Mouse (Mus musculus): ENCODE data around the gene Pigr. TPM values are rescaled to one million over a fixed set of nuclear protein-coding genes. Genes with fewer than 3 reads are reported as not detected.

Gene Pigr
- polyA plus RNA-seq, 1 experiment = 0.01 TPM

DNA sequence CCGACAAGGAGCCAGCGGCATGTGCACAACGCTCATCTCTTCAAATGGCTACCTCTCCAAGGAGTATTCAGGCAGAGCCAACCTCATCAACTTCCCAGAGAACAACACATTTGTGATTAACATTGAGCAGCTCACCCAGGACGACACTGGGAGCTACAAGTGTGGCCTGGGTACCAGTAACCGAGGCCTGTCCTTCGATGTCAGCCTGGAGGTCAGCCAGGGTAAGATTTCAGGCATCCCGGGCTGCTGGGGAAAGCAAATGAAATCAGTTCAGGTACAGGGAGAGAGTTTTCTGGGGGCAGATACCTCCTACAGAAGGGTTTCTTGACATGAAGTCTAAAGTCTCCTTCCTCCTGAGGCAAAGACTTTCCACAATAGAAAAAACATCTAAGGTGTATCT, 15.1 kb downstream of the Pigr start:
- Histone ChIP-seq H3K4me2 (ENCODE audit: low read depth) (no peak overlapping the region), H3K79me2 (ENCODE audit: control insufficient read depth, insufficient read depth) (no peaks in the 10 kb centered on the region), H3K27me3 (ENCODE audit: control insufficient read depth, insufficient read depth, insufficient read length) (peaks cover 18% of the 10 kb centered on the region), H3ac (ENCODE audit: control insufficient read depth, insufficient read length) (no peak overlapping the region), H3K4me3 (no peak overlapping the region), H3K36me3 (ENCODE audit: control insufficient read depth, insufficient read depth) (no peaks in the 10 kb centered on the region)
- TF ChIP-seq POLR2AphosphoS2 (IDR thresholded peaks at IDR 0.05; ENCODE audit: insufficient read length, low read depth) = no peak
- no peak for TF ChIP-seq TCF12 (IDR thresholded peaks at IDR 0.05; ENCODE audit: insufficient read depth, poor library complexity, severe bottlenecking)
- no peak for TF ChIP-seq CEBPB (IDR thresholded peaks at IDR 0.05; ENCODE audit: insufficient read depth, poor library complexity, severe bottlenecking)
- TF ChIP-seq MAX (IDR thresholded peaks at IDR 0.05; ENCODE audit: low read depth) = no peak
- TF ChIP-seq REST (IDR thresholded peaks at IDR 0.05; ENCODE audit: insufficient read depth, insufficient read length) = no peak
- no peak for TF ChIP-seq USF1 (IDR thresholded peaks at IDR 0.05; ENCODE audit: low read depth)
- no peak for TF ChIP-seq SRF (IDR thresholded peaks at IDR 0.05; ENCODE audit: control insufficient read depth, insufficient read length, low read depth)
- no peak for TF ChIP-seq MYOG (IDR thresholded peaks at IDR 0.05; ENCODE audit: control insufficient read depth in 1 of 3, insufficient read depth in 1 of 3, insufficient read length in 2 of 3, low read depth in 2 of 3)

DNA sequence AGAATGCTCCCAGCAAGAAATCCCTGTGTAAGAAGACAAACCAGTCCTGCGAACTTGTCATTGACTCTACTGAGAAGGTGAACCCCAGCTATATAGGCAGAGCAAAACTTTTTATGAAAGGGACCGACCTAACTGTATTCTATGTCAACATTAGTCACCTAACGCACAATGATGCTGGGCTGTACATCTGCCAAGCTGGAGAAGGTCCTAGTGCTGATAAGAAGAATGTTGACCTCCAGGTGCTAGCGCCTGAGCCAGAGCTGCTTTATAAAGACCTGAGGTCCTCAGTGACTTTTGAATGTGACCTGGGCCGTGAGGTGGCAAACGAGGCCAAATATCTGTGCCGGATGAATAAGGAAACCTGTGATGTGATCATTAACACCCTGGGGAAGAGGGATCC, 18.0 kb downstream of the Pigr start:
- Histone ChIP-seq H3K79me2 (ENCODE audit: control insufficient read depth, insufficient read depth) (no peaks in the 10 kb centered on the region), H3K4me3 (no peak overlapping the region), H3K36me3 (ENCODE audit: control insufficient read depth, insufficient read depth) (no peaks in the 10 kb centered on the region), H3K27me3 (ENCODE audit: control insufficient read depth, insufficient read depth, insufficient read length) (peaks cover 30% of the 10 kb centered on the region), H3ac (ENCODE audit: control insufficient read depth, insufficient read length) (no peak overlapping the region), H3K4me2 (ENCODE audit: low read depth) (no peak overlapping the region)
- TF ChIP-seq SRF (IDR thresholded peaks at IDR 0.05; ENCODE audit: control insufficient read depth, insufficient read length, low read depth) (no peak), POLR2AphosphoS2 (IDR thresholded peaks at IDR 0.05; ENCODE audit: insufficient read length, low read depth) (no peak), MYOG (IDR thresholded peaks at IDR 0.05; ENCODE audit: control insufficient read depth in 1 of 3, insufficient read depth in 1 of 3, insufficient read length in 2 of 3, low read depth in 2 of 3) (no peak), USF1 (IDR thresholded peaks at IDR 0.05; ENCODE audit: low read depth) (no peak), TCF3 (IDR thresholded peaks at IDR 0.05; ENCODE audit: insufficient read length, low read depth) (no peak), TCF12 (IDR thresholded peaks at IDR 0.05; ENCODE audit: insufficient read depth, poor library complexity, severe bottlenecking) (no peak), CEBPB (IDR thresholded peaks at IDR 0.05; ENCODE audit: insufficient read depth, poor library complexity, severe bottlenecking) (no peak), MYOD1 (IDR thresholded peaks at IDR 0.05; ENCODE audit: control insufficient read depth in 1 of 3, insufficient read length in 2 of 3, low read depth in 2 of 3) (no peak), E2F4 (IDR thresholded peaks at IDR 0.05; ENCODE audit: insufficient read depth) (no peak), MAX (IDR thresholded peaks at IDR 0.05; ENCODE audit: low read depth) (no peak), POLR2A (IDR thresholded peaks at IDR 0.05; ENCODE audit: insufficient read length, low read depth) (no peak), REST (IDR thresholded peaks at IDR 0.05; ENCODE audit: insufficient read depth, insufficient read length) (no peak)

DNA sequence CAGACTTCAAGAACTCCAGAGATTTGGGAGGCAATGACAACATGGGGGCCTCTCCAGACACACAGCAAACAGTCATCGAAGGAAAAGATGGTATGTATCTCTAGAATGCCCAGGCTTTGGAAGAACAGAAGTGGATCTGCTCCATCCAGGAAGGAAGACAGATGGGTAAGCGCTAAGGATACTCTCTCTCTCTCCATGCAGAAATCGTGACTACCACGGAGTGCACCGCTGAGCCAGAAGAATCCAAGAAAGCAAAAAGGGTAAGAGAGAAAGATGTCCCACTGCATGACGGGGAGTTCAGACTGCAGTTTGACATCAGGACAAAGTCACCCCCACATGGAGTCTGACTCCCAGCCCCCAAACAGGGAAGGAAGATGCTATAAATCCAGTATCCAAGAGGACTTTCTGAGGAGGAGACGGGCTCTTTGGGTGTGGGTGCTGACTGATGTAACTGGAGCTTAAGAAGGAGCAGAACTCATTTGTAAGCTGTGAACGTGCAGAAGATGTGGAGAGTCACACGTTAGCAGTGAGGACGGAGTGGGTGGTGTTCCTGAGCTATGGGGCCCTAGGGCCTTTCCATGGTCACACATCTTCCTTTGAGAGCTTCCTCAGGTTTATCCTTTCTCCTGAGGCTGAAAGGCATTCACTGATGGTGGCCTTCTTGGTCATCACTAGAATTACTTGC, 23.2 kb downstream of the Pigr start:
- H3K36me3 ChIP-seq (ENCODE audit: control insufficient read depth, insufficient read depth) = no peaks in the 10 kb centered on the region
- H3K4me3 ChIP-seq = no peak overlapping the region
- no peak overlapping the region for H3ac ChIP-seq (ENCODE audit: control insufficient read depth, insufficient read length)
- no peaks in the 10 kb centered on the region for H3K79me2 ChIP-seq (ENCODE audit: control insufficient read depth, insufficient read depth)
- TF ChIP-seq CEBPB (IDR thresholded peaks at IDR 0.05; ENCODE audit: insufficient read depth, poor library complexity, severe bottlenecking) (no peak), MYOG (IDR thresholded peaks at IDR 0.05; ENCODE audit: control insufficient read depth in 1 of 3, insufficient read depth in 1 of 3, insufficient read length in 2 of 3, low read depth in 2 of 3) (no peak), TCF12 (IDR thresholded peaks at IDR 0.05; ENCODE audit: insufficient read depth, poor library complexity, severe bottlenecking) (no peak), USF1 (IDR thresholded peaks at IDR 0.05; ENCODE audit: low read depth) (no peak), MAX (IDR thresholded peaks at IDR 0.05; ENCODE audit: low read depth) (no peak), POLR2A (IDR thresholded peaks at IDR 0.05; ENCODE audit: insufficient read length, low read depth) (no peak), SRF (IDR thresholded peaks at IDR 0.05; ENCODE audit: control insufficient read depth, insufficient read length, low read depth) (no peak)
- no peak overlapping the region for H3K4me2 ChIP-seq (ENCODE audit: low read depth)
- peaks cover 43% of the 10 kb centered on the region for H3K27me3 ChIP-seq (ENCODE audit: control insufficient read depth, insufficient read depth, insufficient read length)

DNA sequence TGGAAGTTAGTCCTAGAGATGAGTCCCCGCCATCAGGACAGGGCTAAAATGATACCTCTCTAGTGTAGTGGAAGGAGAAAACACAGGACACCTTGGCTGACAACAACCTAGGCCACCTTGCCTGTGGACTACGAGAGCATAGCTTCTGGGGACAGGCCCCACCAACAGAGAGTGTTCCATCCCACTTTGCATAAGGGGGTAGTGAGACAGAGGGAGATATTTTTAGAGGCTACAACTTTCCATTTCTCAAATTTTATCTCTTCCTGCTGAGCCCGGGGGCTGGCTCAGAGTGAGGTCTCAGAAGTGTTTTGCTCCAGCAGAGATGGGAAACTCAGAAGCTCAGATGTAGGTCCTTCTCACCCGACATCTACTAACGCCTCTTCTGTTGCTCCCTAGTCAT, 23.9 kb downstream of the Pigr start:
- H3K4me2 ChIP-seq (ENCODE audit: low read depth) = no peak overlapping the region
- TF ChIP-seq POLR2A (IDR thresholded peaks at IDR 0.05; ENCODE audit: insufficient read length, low read depth) = no peak
- no peak for TF ChIP-seq E2F4 (IDR thresholded peaks at IDR 0.05; ENCODE audit: insufficient read depth)
- no peak for TF ChIP-seq REST (IDR thresholded peaks at IDR 0.05; ENCODE audit: insufficient read depth, insufficient read length)
- no peak for TF ChIP-seq USF1 (IDR thresholded peaks at IDR 0.05; ENCODE audit: low read depth)
- TF ChIP-seq MAX (IDR thresholded peaks at IDR 0.05; ENCODE audit: low read depth) = no peak
- TF ChIP-seq SRF (IDR thresholded peaks at IDR 0.05; ENCODE audit: control insufficient read depth, insufficient read length, low read depth) = no peak
- TF ChIP-seq TCF3 (IDR thresholded peaks at IDR 0.05; ENCODE audit: insufficient read length, low read depth) = no peak
- no peak for TF ChIP-seq CEBPB (IDR thresholded peaks at IDR 0.05; ENCODE audit: insufficient read depth, poor library complexity, severe bottlenecking)
- TF ChIP-seq MYOG (IDR thresholded peaks at IDR 0.05; ENCODE audit: control insufficient read depth in 1 of 3, insufficient read depth in 1 of 3, insufficient read length in 2 of 3, low read depth in 2 of 3) = no peak
- TF ChIP-seq POLR2AphosphoS2 (IDR thresholded peaks at IDR 0.05; ENCODE audit: insufficient read length, low read depth) = no peak
- TF ChIP-seq MYOD1 (IDR thresholded peaks at IDR 0.05; ENCODE audit: control insufficient read depth in 1 of 3, insufficient read length in 2 of 3, low read depth in 2 of 3) = no peak
- TF ChIP-seq TCF12 (IDR thresholded peaks at IDR 0.05; ENCODE audit: insufficient read depth, poor library complexity, severe bottlenecking) = no peak
- no peak overlapping the region for H3ac ChIP-seq (ENCODE audit: control insufficient read depth, insufficient read length)
- H3K79me2 ChIP-seq (ENCODE audit: control insufficient read depth, insufficient read depth) = no peaks in the 10 kb centered on the region
- H3K36me3 ChIP-seq (ENCODE audit: control insufficient read depth, insufficient read depth) = no peaks in the 10 kb centered on the region
- peaks cover 43% of the 10 kb centered on the region for H3K27me3 ChIP-seq (ENCODE audit: control insufficient read depth, insufficient read depth, insufficient read length)
- H3K4me3 ChIP-seq = no peak overlapping the region

All from myocyte (in vitro differentiated cells).